ENCODE assay signal across 8 mouse cellular contexts in the genomic region with DNA sequence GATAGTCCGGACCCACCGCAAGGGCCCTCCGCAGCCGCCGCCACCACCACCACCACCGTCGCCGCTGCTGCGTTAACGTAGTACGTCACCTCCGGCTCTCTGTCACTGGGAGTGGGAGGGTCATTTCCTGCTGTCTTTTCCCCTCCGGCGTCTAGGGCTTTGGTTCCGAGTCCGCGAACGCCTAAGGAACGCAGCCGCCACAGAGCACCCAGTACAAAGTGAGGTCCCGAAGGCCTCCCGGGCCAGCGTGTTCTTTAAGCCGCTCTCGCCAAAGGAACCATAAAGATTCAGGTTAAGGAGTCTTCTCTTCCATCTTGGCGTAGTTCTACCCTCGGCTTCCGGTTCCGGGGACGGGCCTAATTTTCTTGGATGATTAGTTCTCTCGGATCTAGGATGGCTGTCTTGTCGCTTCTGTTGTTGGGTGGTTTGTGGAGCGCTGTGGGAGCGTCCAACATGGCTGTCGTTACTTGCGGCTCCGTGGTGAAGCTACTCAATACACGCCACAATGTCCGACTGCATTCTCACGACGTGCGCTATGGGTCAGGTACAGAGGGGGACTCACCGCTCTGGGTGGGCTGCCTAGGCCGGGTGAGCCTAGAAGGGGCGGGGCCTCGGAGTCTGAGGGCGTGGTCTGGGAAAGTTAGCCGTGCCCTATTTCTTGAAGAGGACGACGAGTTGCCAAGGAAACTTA. TPM values are rescaled to one million over a fixed set of nuclear protein-coding genes. Genes with fewer than 3 reads are reported as not detected.
DNase-seq lines count a peak whose midpoint lies in the region; ATAC-seq lines count a peak whose summit lies in the region.

Gene Sdf2 (plus strand): TSS at position 120 of the 691 bp plus-strand sequence.
Gene Supt6 (minus strand): TSS at position 361 of the 691 bp plus-strand sequence.

- peak; percentile 95 for ATAC-seq in hindbrain, embryonic 12.5 days (ENCODE audit: low FRiP score)

- peak within 1 kb of the TSS; percentile 84 for H3K4me2 ChIP-seq in hindbrain, embryonic 12.5 days (replicated peaks)

- WGBS in hindbrain, embryonic 12.5 days: under 1% methylated on average over 50 of the region's 50 CpGs

- peaks cover 6% of the 10 kb centered on the region; the same call in 1 of the 2 replicates for H3K36me3 ChIP-seq in hindbrain, embryonic 12.5 days

- peak within 1 kb of the TSS; percentile 94 for H3K9ac ChIP-seq in hindbrain, embryonic 12.5 days

- H3K27ac ChIP-seq in hindbrain, embryonic 12.5 days: peak within 1 kb of the TSS; percentile 95

- peaks cover 30% of the 10 kb centered on the region for H3K4me1 ChIP-seq in hindbrain, embryonic 12.5 days

- DNase-seq in Muller cell, postnatal 12 days (ENCODE audit: inconsistent ontology term): peak; percentile 96
- DNase-seq in cerebellum, adult 9-11 months: peak; percentile 82
- peak; percentile 70 to 83 for DNase-seq in frontal cortex, postnatal 10 days (ENCODE audit: low spot score in 2 of 2)
- peak; percentile 89 to 92 for DNase-seq in layer of hippocampus, postnatal 14 days (ENCODE audit: low spot score in 2 of 2)
- DNase-seq in lung, postnatal 14 days: peak; percentile 91
- DNase-seq in retina, adult 2 months (ENCODE audit: low read depth, low spot score): peak; percentile 86
- peak; percentile 85 to 88 for DNase-seq in thymus, postnatal 36 days

- peak within 1 kb of the TSS; percentile 99 for H3K4me3 ChIP-seq in hindbrain, embryonic 12.5 days

- no peaks in the 10 kb centered on the region for H3K9me3 ChIP-seq in hindbrain, embryonic 12.5 days (replicated peaks)

- no peaks in the 10 kb centered on the region for H3K27me3 ChIP-seq in hindbrain, embryonic 12.5 days

RNA-seq across cellular contexts. Expression of gene Sdf2, which starts in this region (rescaled TPM):
- 55.2 and 58.0 TPM in 2 replicates for polyA plus RNA-seq in hindbrain, embryonic 12.5 days (2016; fragmentation: Nextera tagmentation; extraction: Ambion mirVana)
- total RNA-seq in layer of hippocampus, postnatal 14 days (2021): 10 to 100 TPM; 64.4 to 66.4 TPM

RNA-seq across cellular contexts. Expression of gene Supt6, which starts in this region (rescaled TPM):
- 39.9 and 44.1 TPM in 2 replicates for polyA plus RNA-seq in hindbrain, embryonic 12.5 days (2016; fragmentation: Nextera tagmentation; extraction: Ambion mirVana)
- 100 to 1,000 TPM; 102 to 112 TPM for total RNA-seq in layer of hippocampus, postnatal 14 days (2021)

Comparison
In these comparisons a context has a peak if more than half of its experiments do, and no peak if none do; other contexts are left out.
1. Peak in every context shown above with its lines: DNase-seq, ATAC-seq, H3K4me3 ChIP-seq and H3K27ac ChIP-seq.